Mouse (Mus musculus): ENCODE results near the gene Ptn.

- TF ChIP-seq POLR2A (IDR thresholded peaks at IDR 0.05; ENCODE audit: borderline replicate concordance, low read depth, low read length) = no peak
- no peak for TF ChIP-seq CTCF (IDR thresholded peaks at IDR 0.05; ENCODE audit: low read depth, low read length)
Observed at GRCm38 (mm10) chr6:36810448-36810847, 428 bp upstream of the Ptn start.

All from bone marrow macrophage, adult 2 months (primary cell).